Mouse (Mus musculus): Measurements from ENCODE around the gene Rbbp4. TPM values are rescaled to one million over a fixed set of nuclear protein-coding genes. Genes with fewer than 3 reads are reported as not detected.

The Rbbp4 gene
- polyA plus RNA-seq, 1 experiment = 419 TPM

GRCm38 (mm10) chr4:129350644-129351043 lies 15.5 kb upstream of the Rbbp4 start:
- H3K4me1 ChIP-seq (ENCODE audit: control insufficient read depth, insufficient read depth, low read length) = no peaks in the 10 kb centered on the region

GRCm38 (mm10) chr4:129346481-129347154 lies 11.4 kb upstream of the Rbbp4 start:
- TF ChIP-seq EP300 (IDR thresholded peaks at IDR 0.05; ENCODE audit: insufficient read depth, low read depth, low read length) (no peak), POLR2A (IDR thresholded peaks at IDR 0.05; ENCODE audit: insufficient read depth, low read length) (no peak)
- peaks cover 25% of the 10 kb centered on the region for H3K36me3 ChIP-seq (ENCODE audit: control insufficient read depth, insufficient read depth, low read length, poor library complexity, severe bottlenecking)
- H3K4me3 ChIP-seq (ENCODE audit: low read depth, low read length) = no peak overlapping the region
- H3K4me1 ChIP-seq (ENCODE audit: control insufficient read depth, insufficient read depth, low read length) = no peaks in the 10 kb centered on the region
- H3K27ac ChIP-seq (ENCODE audit: insufficient read depth, low read length) = no peak overlapping the region
- no peak overlapping the region for H3K9ac ChIP-seq (ENCODE audit: low read depth, poor library complexity, severe bottlenecking)
- H3K27me3 ChIP-seq (ENCODE audit: control insufficient read depth, insufficient read depth, low read length, poor library complexity, severe bottlenecking) = no peaks in the 10 kb centered on the region
- no peaks in the 10 kb centered on the region for H3K9me3 ChIP-seq (replicated peaks; ENCODE audit: control insufficient read depth, insufficient read depth, low read length, poor library complexity, severe bottlenecking)

More at GRCm38 (mm10) chr4:129350644-129351043, 15.5 kb upstream of the Rbbp4 start:
- H3K27ac ChIP-seq (ENCODE audit: insufficient read depth, low read length) = 0 out of 2 replicates have a peak overlapping the region, but pooled peaks have one; percentile 55
- no peaks in the 10 kb centered on the region for H3K9me3 ChIP-seq (replicated peaks; ENCODE audit: control insufficient read depth, insufficient read depth, low read length, poor library complexity, severe bottlenecking)
- no peaks in the 10 kb centered on the region for H3K27me3 ChIP-seq (ENCODE audit: control insufficient read depth, insufficient read depth, low read length, poor library complexity, severe bottlenecking)
- TF ChIP-seq EP300 (IDR thresholded peaks at IDR 0.05; ENCODE audit: insufficient read depth, low read depth, low read length) = no peak
- peak; percentile 88 for TF ChIP-seq CTCF (IDR thresholded peaks at IDR 0.05; ENCODE audit: low read depth, low read length)
- H3K9ac ChIP-seq (ENCODE audit: low read depth, poor library complexity, severe bottlenecking) = no peak overlapping the region
- no peak overlapping the region for H3K4me3 ChIP-seq (ENCODE audit: low read depth, low read length)
- H3K36me3 ChIP-seq (ENCODE audit: control insufficient read depth, insufficient read depth, low read length, poor library complexity, severe bottlenecking) = peaks cover 23% of the 10 kb centered on the region

DNA sequence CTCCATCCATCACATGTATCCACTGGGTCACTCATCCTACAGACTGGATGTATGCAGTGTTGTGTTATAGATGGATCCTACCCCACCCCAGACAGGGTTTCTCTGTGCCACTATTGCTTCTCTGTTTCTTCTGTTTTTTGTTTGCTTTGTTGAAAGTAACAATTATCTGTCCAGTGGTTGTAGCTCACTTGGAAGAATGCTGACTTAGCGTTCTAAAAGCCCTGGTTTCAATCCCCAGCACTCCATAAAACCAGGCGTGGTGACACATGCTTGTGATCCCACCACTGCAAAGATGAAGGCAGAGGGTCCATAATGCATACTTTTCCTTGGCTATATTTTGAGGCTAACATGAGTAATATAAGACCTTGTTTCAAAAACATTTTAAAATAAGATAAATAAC lies 7.5 kb upstream of the Rbbp4 start:
- no peak for TF ChIP-seq EP300 (IDR thresholded peaks at IDR 0.05; ENCODE audit: insufficient read depth, low read depth, low read length)
- TF ChIP-seq POLR2A (IDR thresholded peaks at IDR 0.05; ENCODE audit: insufficient read depth, low read length) = no peak
- TF ChIP-seq CTCF (IDR thresholded peaks at IDR 0.05; ENCODE audit: low read depth, low read length) = no peak
- H3K36me3 ChIP-seq (ENCODE audit: control insufficient read depth, insufficient read depth, low read length, poor library complexity, severe bottlenecking) = peaks cover 31% of the 10 kb centered on the region
- H3K9ac ChIP-seq (ENCODE audit: low read depth, poor library complexity, severe bottlenecking) = no peak overlapping the region
- H3K27me3 ChIP-seq (ENCODE audit: control insufficient read depth, insufficient read depth, low read length, poor library complexity, severe bottlenecking) = no peaks in the 10 kb centered on the region
- H3K27ac ChIP-seq (ENCODE audit: insufficient read depth, low read length) = no peak overlapping the region
- H3K4me3 ChIP-seq (ENCODE audit: low read depth, low read length) = no peak overlapping the region
- H3K9me3 ChIP-seq (replicated peaks; ENCODE audit: control insufficient read depth, insufficient read depth, low read length, poor library complexity, severe bottlenecking) = no peaks in the 10 kb centered on the region
- no peaks in the 10 kb centered on the region for H3K4me1 ChIP-seq (ENCODE audit: control insufficient read depth, insufficient read depth, low read length)

DNA sequence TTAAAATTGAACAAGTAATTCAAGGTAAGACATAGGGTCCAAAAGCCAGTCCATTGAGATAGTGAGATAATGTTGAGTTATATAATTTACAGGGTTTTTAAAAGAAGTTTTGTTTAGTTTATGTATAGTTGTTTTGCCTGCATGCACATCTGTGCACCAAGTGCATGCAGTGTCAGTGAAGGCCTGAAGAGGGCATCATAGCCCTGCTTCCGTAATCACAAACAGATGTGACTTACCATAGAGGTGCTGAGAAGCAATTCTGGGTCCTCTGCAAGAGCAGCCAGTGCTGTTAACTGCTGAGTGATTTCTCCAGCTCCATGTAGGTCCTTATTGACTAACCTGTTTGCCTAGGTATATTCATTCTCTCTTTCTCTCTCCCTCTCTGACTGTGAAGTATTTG lies 6.7 kb upstream of the Rbbp4 start:
- TF ChIP-seq EP300 (IDR thresholded peaks at IDR 0.05; ENCODE audit: insufficient read depth, low read depth, low read length) = no peak
- peak; percentile 44 for TF ChIP-seq CTCF (IDR thresholded peaks at IDR 0.05; ENCODE audit: low read depth, low read length)
- no peak for TF ChIP-seq POLR2A (IDR thresholded peaks at IDR 0.05; ENCODE audit: insufficient read depth, low read length)
- Histone ChIP-seq H3K9me3 (replicated peaks; ENCODE audit: control insufficient read depth, insufficient read depth, low read length, poor library complexity, severe bottlenecking) (no peaks in the 10 kb centered on the region), H3K9ac (ENCODE audit: low read depth, poor library complexity, severe bottlenecking) (no peak overlapping the region), H3K4me1 (ENCODE audit: control insufficient read depth, insufficient read depth, low read length) (no peaks in the 10 kb centered on the region), H3K4me3 (ENCODE audit: low read depth, low read length) (no peak overlapping the region), H3K36me3 (ENCODE audit: control insufficient read depth, insufficient read depth, low read length, poor library complexity, severe bottlenecking) (peaks cover 31% of the 10 kb centered on the region), H3K27ac (ENCODE audit: insufficient read depth, low read length) (no peak overlapping the region), H3K27me3 (ENCODE audit: control insufficient read depth, insufficient read depth, low read length, poor library complexity, severe bottlenecking) (no peaks in the 10 kb centered on the region)

GRCm38 (mm10) chr4:129339743-129340142 lies 4.6 kb upstream of the Rbbp4 start:
- TF ChIP-seq POLR2A (IDR thresholded peaks at IDR 0.05; ENCODE audit: insufficient read depth, low read length) (no peak), CTCF (IDR thresholded peaks at IDR 0.05; ENCODE audit: low read depth, low read length) (no peak)
- Histone ChIP-seq H3K9ac (ENCODE audit: low read depth, poor library complexity, severe bottlenecking) (no peak overlapping the region), H3K9me3 (replicated peaks; ENCODE audit: control insufficient read depth, insufficient read depth, low read length, poor library complexity, severe bottlenecking) (no peaks in the 10 kb centered on the region), H3K27me3 (ENCODE audit: control insufficient read depth, insufficient read depth, low read length, poor library complexity, severe bottlenecking) (no peaks in the 10 kb centered on the region), H3K36me3 (ENCODE audit: control insufficient read depth, insufficient read depth, low read length, poor library complexity, severe bottlenecking) (peaks cover 28% of the 10 kb centered on the region), H3K4me3 (ENCODE audit: low read depth, low read length) (no peak overlapping the region), H3K4me1 (ENCODE audit: control insufficient read depth, insufficient read depth, low read length) (no peaks in the 10 kb centered on the region), H3K27ac (ENCODE audit: insufficient read depth, low read length) (no peak overlapping the region)

DNA sequence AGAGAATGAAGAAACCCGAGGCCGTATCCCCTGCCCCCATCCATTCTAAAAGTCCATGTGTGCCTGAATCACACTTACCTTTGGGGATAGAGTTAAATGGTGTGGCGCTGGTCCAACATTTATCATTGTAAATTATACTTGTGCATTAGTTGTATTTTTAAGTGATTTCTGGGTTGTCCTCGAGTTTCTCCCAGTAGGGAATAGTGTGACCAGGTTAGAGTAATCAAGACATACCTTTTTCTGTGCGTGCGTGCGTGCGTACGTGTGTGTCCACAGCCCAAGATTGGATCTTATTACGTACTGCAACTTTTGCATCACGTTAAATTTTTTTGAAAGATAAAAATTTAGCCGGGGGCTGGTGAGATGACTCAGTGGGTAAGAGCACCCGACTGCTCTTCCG lies 1.1 kb upstream of the Rbbp4 start:
- H3K4me3 ChIP-seq (ENCODE audit: low read depth, low read length) = peak overlapping the region; percentile 84
- no peaks in the 10 kb centered on the region for H3K9me3 ChIP-seq (replicated peaks; ENCODE audit: control insufficient read depth, insufficient read depth, low read length, poor library complexity, severe bottlenecking)
- no peaks in the 10 kb centered on the region for H3K4me1 ChIP-seq (ENCODE audit: control insufficient read depth, insufficient read depth, low read length)
- no peaks in the 10 kb centered on the region for H3K27me3 ChIP-seq (ENCODE audit: control insufficient read depth, insufficient read depth, low read length, poor library complexity, severe bottlenecking)
- TF ChIP-seq CTCF (IDR thresholded peaks at IDR 0.05; ENCODE audit: low read depth, low read length) = no peak
- no peak for TF ChIP-seq EP300 (IDR thresholded peaks at IDR 0.05; ENCODE audit: insufficient read depth, low read depth, low read length)
- no peak for TF ChIP-seq POLR2A (IDR thresholded peaks at IDR 0.05; ENCODE audit: insufficient read depth, low read length)
- H3K36me3 ChIP-seq (ENCODE audit: control insufficient read depth, insufficient read depth, low read length, poor library complexity, severe bottlenecking) = peaks cover 29% of the 10 kb centered on the region
- peak overlapping the region; percentile 77 for H3K9ac ChIP-seq (ENCODE audit: low read depth, poor library complexity, severe bottlenecking)
- peak overlapping the region; percentile 94 for H3K27ac ChIP-seq (ENCODE audit: insufficient read depth, low read length)
